Mouse (Mus musculus) brown adipose tissue, adult 24 weeks (tissue): ENCODE measurements around the gene Sox1. TPM values are rescaled to one million over a fixed set of nuclear protein-coding genes. Genes with fewer than 3 reads are reported as not detected.

Experiments
- H3K27ac ChIP-seq: fragments of 200-500 bp; replicated peaks from 2 replicates; pipeline ENCODE4 v1.5.1; 2012; ENCODE audit warnings: low read depth, mild to moderate bottlenecking, low read length
- H3K4me1 ChIP-seq: fragments of 200-500 bp; 2 replicates; pipeline ENCODE4 v1.6.1; 2012; ENCODE audit warnings: low read length, mixed read lengths; ENCODE audit not compliant: control insufficient read depth, insufficient read depth, insufficient read length
- H3K4me3 ChIP-seq: fragments of 200-500 bp; 2 replicates; pipeline ENCODE4 v1.5.1; 2012; ENCODE audit warnings: low read depth, mild to moderate bottlenecking, low read length, moderate library complexity; ENCODE audit not compliant: insufficient read depth
- polyA plus RNA-seq: library from polyadenylated mRNA; stranded (reverse); fragments of >200 nt; gene quantifications from 2 replicates; pipeline ENCODE4 v1.2.4, GENCODE M21; 2012; ENCODE audit not compliant: missing spikeins, insufficient read depth, insufficient read length

The Sox1 gene
- polyA plus RNA-seq, 1 experiment = not detected

DNA sequence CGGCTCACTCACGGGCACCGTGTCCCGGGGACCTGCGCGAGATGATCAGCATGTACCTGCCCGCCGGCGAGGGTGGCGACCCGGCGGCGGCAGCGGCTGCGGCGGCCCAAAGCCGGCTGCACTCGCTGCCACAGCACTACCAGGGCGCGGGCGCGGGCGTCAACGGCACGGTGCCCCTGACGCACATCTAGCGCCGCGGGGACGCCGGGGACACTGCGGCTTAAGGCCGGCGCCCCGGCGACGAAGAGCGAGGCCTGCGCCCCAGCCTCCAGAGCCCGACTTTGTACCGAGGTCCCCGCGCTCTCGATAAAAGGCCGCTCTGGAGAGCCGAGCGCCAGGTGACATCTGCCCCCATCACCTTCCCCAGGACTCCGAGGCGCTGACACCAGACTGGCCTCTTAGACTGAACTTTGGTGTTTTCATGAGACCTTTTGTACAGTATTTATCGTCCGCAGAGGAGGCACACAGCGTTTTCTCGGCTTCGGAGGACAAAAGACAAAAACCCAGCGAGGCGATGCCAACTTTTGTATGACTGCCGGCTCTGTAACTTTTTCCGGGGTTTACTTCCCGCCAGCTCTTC is 2.3 kb downstream of the Sox1 start:
- Histone ChIP-seq H3K4me3 (no peak overlapping the region), H3K4me1 (no peaks in the 10 kb centered on the region), H3K27ac (no peak overlapping the region)

- H3K4me1 ChIP-seq = no peaks in the 10 kb centered on the region
- H3K4me3 ChIP-seq = no peak overlapping the region
- no peak overlapping the region for H3K27ac ChIP-seq
Measured at GRCm38 (mm10) chr8:12398011-12398945, 3.2 kb downstream of the Sox1 start.

GRCm38 (mm10) chr8:12399421-12400205 is 4.5 kb downstream of the Sox1 start:
- Histone ChIP-seq H3K27ac (no peak overlapping the region), H3K4me1 (no peaks in the 10 kb centered on the region), H3K4me3 (no peak overlapping the region)

DNA sequence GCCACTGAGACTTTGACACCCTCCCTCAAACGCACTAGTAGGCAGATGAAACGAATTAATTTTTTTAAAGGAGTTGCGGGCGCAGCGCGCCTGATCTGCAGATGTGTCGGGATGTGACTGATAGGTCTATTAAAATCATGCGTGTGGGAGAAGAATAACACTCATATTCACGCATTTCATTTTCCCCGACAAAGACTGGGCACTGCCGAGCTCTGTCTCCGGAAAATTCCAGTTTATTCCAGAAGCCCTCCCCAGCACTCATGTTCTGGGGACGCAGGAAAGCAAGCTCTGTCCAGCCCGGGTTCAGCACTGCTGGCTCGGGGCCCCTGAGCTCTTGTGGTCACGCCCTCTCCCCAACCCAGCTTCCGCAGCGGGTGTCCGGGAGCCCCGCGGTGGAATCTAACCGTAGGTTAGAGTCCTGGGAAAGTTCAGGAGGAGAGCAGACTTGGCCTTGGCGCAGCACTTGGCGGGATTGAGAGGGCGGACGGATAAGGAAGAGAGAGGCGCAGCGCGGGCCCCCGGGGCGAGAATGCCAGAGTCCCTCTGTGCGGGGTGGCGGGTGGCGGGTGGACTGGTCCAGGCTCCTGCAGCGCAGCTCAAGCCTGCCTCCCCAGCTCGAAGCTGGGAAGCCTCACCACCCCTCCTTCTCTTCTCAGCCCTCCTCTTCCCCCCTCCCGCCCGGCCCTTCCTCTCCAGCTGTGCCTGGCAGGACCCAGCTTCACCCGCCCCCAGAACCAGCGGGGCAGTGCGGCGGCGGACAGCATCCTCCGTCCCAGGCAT is 5.7 kb downstream of the Sox1 start:
- Histone ChIP-seq H3K4me1 (no peaks in the 10 kb centered on the region), H3K27ac (no peak overlapping the region), H3K4me3 (no peak overlapping the region)

GRCm38 (mm10) chr8:12401391-12402270 is 6.5 kb downstream of the Sox1 start:
- H3K4me1 ChIP-seq = no peaks in the 10 kb centered on the region
- H3K4me3 ChIP-seq = no peak overlapping the region
- no peak overlapping the region for H3K27ac ChIP-seq

- Histone ChIP-seq H3K4me3 (no peak overlapping the region), H3K27ac (no peak overlapping the region), H3K4me1 (no peaks in the 10 kb centered on the region)
Measured at GRCm38 (mm10) chr8:12402709-12403108, 7.6 kb downstream of the Sox1 start.

DNA sequence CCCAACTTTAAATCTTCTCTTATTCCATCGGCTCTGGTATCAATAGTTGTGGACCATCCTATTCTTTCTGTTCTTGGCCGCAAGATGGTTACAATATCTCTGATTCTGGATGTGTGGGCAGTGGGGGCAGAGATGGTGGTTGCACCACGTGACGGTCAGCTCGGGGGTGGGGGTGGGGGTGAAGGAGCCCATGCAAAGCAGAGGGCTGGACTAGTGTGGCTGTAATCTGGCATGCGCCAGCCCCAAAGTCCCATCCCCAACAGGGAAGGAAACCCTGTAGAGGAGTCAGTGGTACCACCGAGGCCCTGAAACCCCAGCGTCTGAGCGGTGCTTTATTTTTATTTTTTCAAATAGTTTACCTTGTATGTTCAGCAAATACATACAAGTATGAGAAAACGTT is 12.9 kb downstream of the Sox1 start:
- H3K4me3 ChIP-seq = no peak overlapping the region
- no peaks in the 10 kb centered on the region for H3K4me1 ChIP-seq
- no peak overlapping the region for H3K27ac ChIP-seq

- Histone ChIP-seq H3K4me1 (no peaks in the 10 kb centered on the region), H3K4me3 (no peak overlapping the region), H3K27ac (no peak overlapping the region)
Measured at GRCm38 (mm10) chr8:12409976-12410375, 14.9 kb downstream of the Sox1 start.

DNA sequence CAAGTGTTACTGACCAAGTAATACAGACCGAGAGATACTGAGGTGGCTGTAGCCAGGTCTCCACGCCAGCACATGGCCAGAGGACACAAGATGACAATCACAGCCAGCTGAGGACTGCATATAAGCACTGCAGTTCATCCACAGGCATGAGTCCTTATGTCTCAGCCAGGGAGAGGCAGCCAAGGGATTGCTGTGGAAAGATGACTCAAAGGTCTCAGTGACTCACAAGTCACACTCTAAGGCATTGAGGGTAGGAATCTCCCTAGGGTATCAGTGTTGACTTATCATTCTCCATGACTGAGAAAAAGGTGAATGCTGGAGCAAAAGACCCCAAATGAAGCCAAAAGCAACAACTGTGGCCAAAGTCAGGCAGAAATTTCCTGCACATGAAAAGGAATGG is 22.0 kb downstream of the Sox1 start:
- Histone ChIP-seq H3K4me3 (no peak overlapping the region), H3K4me1 (no peaks in the 10 kb centered on the region), H3K27ac (no peak overlapping the region)

GRCm38 (mm10) chr8:12420537-12420936 is 25.4 kb downstream of the Sox1 start:
- H3K4me3 ChIP-seq = no peak overlapping the region
- no peak overlapping the region for H3K27ac ChIP-seq
- no peaks in the 10 kb centered on the region for H3K4me1 ChIP-seq

GRCm38 (mm10) chr8:12425906-12426305 is 30.8 kb downstream of the Sox1 start:
- Histone ChIP-seq H3K4me3 (no peak overlapping the region), H3K4me1 (no peaks in the 10 kb centered on the region), H3K27ac (no peak overlapping the region)

GRCm38 (mm10) chr8:12427346-12427745 is 32.3 kb downstream of the Sox1 start:
- Histone ChIP-seq H3K4me3 (no peak overlapping the region), H3K4me1 (no peaks in the 10 kb centered on the region), H3K27ac (no peak overlapping the region)

GRCm38 (mm10) chr8:12427886-12428799 is 33.0 kb downstream of the Sox1 start:
- Histone ChIP-seq H3K4me3 (no peak overlapping the region), H3K4me1 (no peaks in the 10 kb centered on the region), H3K27ac (no peak overlapping the region)
